Mouse (Mus musculus) heart, adult 18-20 months (tissue): ENCODE measurements around the gene Abhd17a. TPM values are rescaled to one million over a fixed set of nuclear protein-coding genes. Genes with fewer than 3 reads are reported as not detected.

Experiments used
- DNase-seq, 2 experiments: peaks; one replicate each; pipeline ENCODE4 v3.0.0; 2021 to 2022; ENCODE audit warnings: mixed read lengths in 1 of 2
- microRNA-seq, 2 experiments: library from miRNA; unstranded; fragments of <30 nt; microRNA quantifications; one replicate each; pipeline ENCODE4 v1.2.0; 2022
- total RNA-seq, 2 experiments: library from RNA; stranded (reverse); gene quantifications; 2 replicates each; pipeline ENCODE4 v1.2.3; 2021

The Abhd17a gene
- total RNA-seq, 2 experiments from 2014 or later: 40.6 to 44.8 TPM

DNA sequence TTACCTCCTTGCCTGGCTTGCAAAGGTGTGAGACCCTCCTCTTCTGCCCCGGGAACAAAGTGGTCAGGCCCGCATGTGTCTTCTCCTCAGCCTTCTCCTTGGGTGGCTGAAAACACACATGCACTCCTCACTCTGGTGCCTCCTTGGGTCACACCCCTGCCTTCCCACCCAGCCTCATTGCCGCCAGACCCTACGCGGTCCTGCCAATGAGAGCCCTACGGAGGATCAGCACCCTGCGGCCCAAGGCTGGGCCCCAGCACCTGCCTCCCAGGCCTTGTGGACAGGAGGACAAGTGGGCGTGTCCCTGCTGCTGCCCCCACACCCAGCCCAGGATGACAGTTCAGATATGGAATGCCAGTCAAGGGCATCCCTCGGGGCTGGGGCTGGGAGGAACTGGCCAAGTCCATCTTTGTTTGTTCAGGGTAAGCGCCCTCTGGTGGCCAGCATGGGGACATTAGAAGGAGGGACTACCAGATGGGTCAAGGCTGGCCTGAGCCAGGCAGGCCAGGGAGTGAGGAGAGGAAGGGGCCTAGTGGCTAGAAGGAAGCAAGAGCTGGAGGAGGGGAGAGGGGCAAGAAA, 41.6 kb downstream of the Abhd17a start:
- peak; percentile 55 to 71 for DNase-seq

DNA sequence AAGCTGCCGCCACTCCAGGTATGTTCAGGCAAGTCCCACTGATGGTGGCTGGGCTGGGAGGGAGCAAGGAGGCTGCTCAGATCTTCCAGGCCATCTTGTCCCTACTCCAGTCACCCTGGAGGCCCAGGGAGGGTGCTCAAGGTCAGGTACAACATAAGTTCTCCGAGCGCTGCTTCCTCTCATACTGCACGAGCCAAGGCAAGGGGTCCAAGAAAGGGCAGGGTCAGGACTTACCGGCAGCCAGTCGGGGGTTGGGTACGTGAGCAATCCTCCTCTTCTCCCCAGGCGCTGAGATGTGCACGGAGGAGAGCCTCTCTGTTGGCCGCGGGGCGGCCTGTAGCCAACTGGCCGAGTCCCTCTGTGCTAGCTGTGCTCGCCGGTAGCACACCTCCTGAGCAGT, 42.6 kb downstream of the Abhd17a start:
- no peak for DNase-seq

DNA sequence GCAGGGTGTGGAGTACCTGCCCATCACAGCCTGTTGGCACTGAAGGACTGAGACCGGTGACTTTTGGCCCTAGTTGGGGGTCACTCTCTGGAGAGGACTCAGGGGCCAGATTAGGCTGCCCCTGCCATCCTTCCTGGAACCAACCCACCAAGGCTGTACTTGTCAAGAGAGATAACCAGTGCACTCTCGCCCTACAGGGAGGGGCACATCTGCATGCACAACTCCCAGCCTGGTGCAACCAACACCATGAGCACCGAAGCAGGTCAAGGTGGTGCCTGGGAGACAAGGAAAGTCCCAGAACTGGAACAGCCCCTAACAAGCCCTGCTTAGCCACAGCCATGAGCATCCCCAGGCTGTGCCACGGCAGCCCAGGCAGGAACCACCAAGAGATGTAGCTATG, 43.2 kb downstream of the Abhd17a start:
- DNase-seq: no peak

DNA sequence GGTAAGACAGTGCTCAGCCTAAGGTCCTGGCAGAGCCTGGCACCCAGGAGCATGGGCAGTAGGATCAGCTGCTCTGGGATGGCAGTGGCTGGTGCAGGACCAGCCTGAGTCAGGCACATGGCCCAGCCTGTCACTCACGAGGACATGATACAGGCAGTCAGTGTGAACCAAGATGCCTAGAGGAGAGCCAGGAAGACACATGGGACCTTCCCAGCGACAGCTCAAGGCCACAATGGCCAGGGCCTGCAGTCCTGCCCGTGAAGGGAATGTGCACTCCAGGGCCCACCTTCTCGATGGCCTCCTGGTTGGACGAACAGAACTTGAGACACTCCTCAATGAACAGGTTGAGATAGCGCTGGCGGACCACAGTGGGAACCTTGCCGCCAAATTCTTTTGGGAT, 44.6 kb downstream of the Abhd17a start:
- no peak for DNase-seq

DNA sequence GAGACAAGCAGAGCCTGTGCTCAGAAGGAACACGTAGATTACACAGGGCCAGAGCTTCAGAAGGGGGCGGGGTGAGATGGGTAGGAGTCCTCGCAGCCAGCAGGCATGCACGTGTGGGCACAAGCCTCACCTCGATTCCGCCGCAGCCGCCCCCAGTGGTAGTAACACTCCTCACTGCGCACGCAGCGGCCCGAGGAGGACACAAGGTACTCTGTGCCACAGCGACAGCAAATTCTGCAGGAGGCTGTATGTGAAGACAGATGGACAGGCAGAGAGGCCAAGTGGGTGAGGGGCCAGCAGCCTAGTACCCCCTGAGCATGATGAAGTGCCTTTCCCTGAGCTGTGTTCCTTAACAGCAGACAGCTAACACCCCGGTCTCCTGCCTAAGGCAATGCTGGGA, 46.3 kb downstream of the Abhd17a start:
- DNase-seq: no peak

DNA sequence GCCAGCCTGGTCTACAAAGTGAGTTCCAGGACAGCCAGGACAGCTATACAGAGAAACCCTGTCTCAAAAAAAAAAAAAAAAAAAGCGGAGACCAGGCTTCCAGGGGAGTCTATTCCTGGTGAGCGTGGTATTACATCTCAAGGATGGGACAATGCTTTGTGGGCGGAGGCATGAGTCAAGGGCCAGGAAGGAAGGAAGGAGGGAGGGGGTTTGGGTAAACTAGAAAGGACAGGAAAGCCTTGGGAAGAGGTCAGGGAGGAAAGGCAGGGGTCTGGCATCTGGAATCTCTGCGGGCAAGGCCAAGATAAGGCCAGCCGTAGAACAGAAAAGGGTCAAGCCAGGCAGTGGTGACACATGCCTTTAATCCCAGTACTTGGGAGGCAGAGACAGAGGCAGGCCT, 50.6 kb downstream of the Abhd17a start:
- no peak for DNase-seq

DNA sequence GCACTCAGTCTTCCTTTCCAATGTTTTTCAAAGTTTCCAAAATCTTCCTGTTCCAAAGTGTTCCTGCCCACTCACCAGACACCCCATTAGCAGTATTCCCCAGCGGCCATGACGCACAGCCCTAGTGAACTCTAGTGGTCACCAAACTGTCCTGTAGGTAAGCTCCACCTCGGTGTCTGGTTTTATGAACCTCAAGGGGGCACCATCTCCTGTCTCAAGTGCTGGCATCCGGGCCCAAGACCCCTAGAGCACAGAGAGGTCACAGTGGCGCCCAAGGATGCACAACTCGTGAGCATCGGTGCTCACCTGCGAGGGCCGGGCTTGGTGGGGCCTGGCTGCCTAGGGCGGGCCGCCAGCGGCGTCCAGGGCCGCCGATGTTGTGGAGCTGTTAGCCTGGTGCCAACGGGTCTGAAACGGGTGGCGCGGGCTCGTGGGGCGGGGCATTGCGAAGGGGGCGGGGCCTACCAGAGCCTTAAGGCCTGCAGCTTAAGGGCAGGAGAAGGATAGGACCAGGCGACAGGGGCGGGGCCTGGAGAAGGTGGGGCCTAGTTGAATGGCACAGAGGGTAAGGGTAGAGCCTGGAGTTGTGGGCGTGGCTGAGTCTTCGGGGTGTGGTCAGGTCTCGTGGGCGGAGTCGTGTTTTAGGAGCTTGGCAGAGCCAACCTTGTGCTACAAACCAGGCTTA, 51.3 kb downstream of the Abhd17a start, which contains the start of gene Atp8b3:
Atp8b3 (minus strand) TSS at position 415 of the 685 bp plus-strand sequence.
- peak; percentile 48 to 73 for DNase-seq

DNA sequence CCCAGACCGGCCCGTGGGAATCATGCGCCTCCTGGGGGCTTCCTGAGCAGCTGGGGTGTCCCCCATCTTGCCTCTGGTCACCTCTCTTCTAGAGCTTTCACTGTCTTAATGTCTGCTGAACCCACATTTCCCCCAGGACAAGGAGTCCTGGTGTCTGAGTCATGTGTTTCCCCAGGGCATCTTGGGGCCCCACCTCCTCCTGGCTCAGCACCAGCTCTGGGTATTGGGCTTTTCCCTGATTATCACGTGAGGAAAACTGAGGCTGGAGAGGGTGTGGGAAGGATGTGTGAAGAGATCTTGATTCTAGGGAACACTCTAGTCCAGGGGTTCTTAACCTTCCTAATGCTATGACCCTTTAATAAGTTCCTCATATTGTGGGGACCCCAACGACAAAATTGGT, 52.0 kb downstream of the Abhd17a start:
- no peak for DNase-seq

DNA sequence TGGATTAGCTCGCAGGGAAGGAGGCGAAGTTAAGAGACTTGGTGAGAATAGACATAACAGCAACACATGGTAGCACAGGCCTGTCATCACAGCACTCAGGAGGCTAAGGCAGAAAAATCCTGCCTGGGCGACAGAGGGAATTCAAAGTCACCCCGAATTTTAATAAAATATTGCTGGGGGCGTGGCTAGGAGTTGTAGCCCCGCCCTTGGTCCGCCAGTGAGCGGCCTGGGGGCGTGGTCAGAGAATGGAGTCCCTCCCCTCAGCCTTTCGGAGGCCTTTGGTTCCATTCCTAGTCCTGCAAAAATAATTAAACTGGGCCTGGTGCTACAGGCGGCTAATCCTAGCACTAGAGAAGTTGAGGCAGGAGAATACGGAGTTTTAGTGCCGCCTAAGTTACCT, 54.4 kb downstream of the Abhd17a start:
- DNase-seq: no peak

DNA sequence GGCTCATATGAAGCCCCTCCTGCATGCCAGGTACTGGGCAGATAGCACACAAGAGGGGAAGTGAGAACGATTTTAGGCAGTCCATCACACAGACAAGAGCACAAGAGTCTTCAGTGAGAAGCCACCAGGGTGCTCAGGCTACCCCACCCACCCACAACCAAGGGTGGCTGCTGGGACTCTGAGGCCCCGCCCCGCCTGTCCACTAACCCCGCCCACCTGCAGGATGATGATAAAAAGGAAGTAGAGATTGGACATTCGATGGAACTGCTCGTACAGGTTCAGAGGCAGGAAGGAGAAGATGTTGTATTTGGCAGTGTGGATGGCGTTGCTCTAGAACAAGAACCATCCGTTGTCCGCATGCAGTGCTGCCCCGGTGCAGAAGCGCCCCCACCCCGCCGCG, 55.1 kb downstream of the Abhd17a start:
- no peak for DNase-seq

DNA sequence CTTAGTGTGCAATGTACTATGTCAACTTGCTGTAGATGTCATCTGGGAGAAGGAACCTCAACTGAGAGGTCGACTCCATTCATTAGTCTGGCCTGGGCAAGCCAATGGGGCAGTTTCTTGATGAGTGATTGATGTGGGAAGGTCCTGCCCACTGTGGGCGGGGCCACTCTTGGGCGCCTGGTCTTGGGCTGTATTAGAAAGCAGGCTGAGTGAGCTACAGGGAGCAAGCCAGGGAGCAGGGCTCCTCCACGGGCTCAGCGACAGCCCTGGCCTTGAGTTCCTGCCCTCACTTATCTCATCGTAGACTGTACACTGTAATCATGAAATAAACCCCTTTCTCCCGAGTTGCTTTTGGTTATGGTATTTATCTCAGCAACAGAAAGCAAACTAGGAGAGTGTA, 56.4 kb downstream of the Abhd17a start:
- DNase-seq: no peak

Small RNA genes within 50 kb of the gene (microRNA-seq; reads per million reads assigned to microRNA genes)
- gene Mir6912: 0 to 1.1 reads per million in 2 experiments

Other genes with a start within 250 kb of the Abhd17a start
- gene Adamtsl5, start 241.9 kb downstream of the Abhd17a start, total RNA-seq: 10 to 100 TPM; 75.6 to 80.1 TPM
- gene Plk5, start 233.9 kb downstream of the Abhd17a start, total RNA-seq: 1 to 10 TPM in 1 of 2 experiments, under 1 TPM in 1; 0.69 to 1.2 TPM
- 1 to 10 TPM; 6.4 to 7.8 TPM for gene Mex3d, start 202.7 kb downstream of the Abhd17a start, total RNA-seq
- gene Mbd3, start 190.8 kb downstream of the Abhd17a start, total RNA-seq: 10 to 100 TPM; 93.3 to 97.7 TPM
- gene Uqcr11, start 183.5 kb downstream of the Abhd17a start, total RNA-seq: 1,000 to 10,000 TPM; 1,809 to 1,881 TPM
- gene Tcf3, start 156.7 kb downstream of the Abhd17a start, total RNA-seq: 10 to 100 TPM; 15.6 to 17.3 TPM
- under 1 TPM in 1 of 2 experiments, not detected in 1; 0.05 TPM for gene Onecut3, start 95.5 kb downstream of the Abhd17a start, total RNA-seq
- not detected for gene Atp8b3, start 51.2 kb downstream of the Abhd17a start, total RNA-seq
- gene Rexo1, start 28.8 kb downstream of the Abhd17a start, total RNA-seq: 10 to 100 TPM; 11.2 to 11.6 TPM
- gene Klf16, start 13.0 kb downstream of the Abhd17a start, total RNA-seq: 1 to 10 TPM; 5.2 to 5.5 TPM
- gene Scamp4, start 12.5 kb upstream of the Abhd17a start, total RNA-seq: 10 to 100 TPM; 20.1 to 22.2 TPM
- gene Adat3, start 12.5 kb upstream of the Abhd17a start, total RNA-seq: 1 to 10 TPM; 1.1 to 1.5 TPM
- gene Gm49322, start 15.7 kb upstream of the Abhd17a start, total RNA-seq: under 1 TPM; 0.15 to 0.46 TPM
- gene Csnk1g2, start 32.5 kb upstream of the Abhd17a start, total RNA-seq: 100 to 1,000 TPM; 121 to 132 TPM
- gene Btbd2, start 66.7 kb upstream of the Abhd17a start, total RNA-seq: 10 to 100 TPM; 43.2 to 46.1 TPM
- gene Mknk2, start 87.8 kb upstream of the Abhd17a start, total RNA-seq: 100 to 1,000 TPM; 185 to 204 TPM
- 1 to 10 TPM; 7.5 to 8.0 TPM for gene Mob3a, start 111.6 kb upstream of the Abhd17a start, total RNA-seq
- gene Izumo4, start 111.8 kb upstream of the Abhd17a start, total RNA-seq: 1 to 10 TPM; 2.5 to 2.6 TPM
- 10 to 100 TPM; 42.3 to 45.0 TPM for gene Ap3d1, start 151.9 kb upstream of the Abhd17a start, total RNA-seq
- 10 to 100 TPM; 11.7 to 14.3 TPM for gene Dot1l, start 164.9 kb upstream of the Abhd17a start, total RNA-seq
- 10 to 100 TPM; 28.6 to 28.7 TPM for gene Sf3a2, start 207.9 kb upstream of the Abhd17a start, total RNA-seq
- 10 to 100 TPM; 30.7 to 32.4 TPM for gene Plekhj1, start 208.3 kb upstream of the Abhd17a start, total RNA-seq
- gene Amh, start 214.9 kb upstream of the Abhd17a start, total RNA-seq: under 1 TPM in 1 of 2 experiments, not detected in 1; 0.33 TPM
- gene Jsrp1, start 223.2 kb upstream of the Abhd17a start, total RNA-seq: under 1 TPM; 0.41 to 0.69 TPM
- 100 to 1,000 TPM; 897 to 934 TPM for gene Oaz1, start 236.3 kb upstream of the Abhd17a start, total RNA-seq